Mouse (Mus musculus): ENCODE results near the gene Myo19.

DNA sequence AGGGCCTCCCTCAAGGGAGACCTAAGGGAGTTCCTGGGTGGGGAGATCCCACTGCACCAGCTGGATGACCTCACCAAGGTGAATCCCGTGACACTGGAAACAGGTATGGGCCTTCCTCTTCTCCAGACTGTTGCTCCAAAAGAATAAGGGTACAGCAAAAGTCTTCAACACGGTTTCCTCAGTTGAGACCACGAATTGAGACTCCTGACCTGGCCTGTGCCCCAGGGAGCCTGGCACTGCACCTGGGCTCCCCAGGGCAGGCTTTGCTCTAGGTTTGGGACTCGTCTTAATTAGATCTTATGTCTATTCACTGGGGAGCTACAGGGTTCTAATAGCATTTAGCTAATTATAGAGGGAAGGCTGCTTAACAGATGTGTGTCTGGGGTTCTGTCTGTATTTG is 5.3 kb downstream of the Myo19 start:
- TF ChIP-seq CTCF (IDR thresholded peaks at IDR 0.05; ENCODE audit: low read depth) (no peak), EP300 (optimal IDR thresholded peaks at IDR 0.05) (no peak)
